ENCODE assay signal across 22 mouse cellular contexts in genomic region chr10:84109680-84110371, GRCm38 (mm10).
DNase-seq lines count a peak whose midpoint lies in the region; ATAC-seq and TF ChIP-seq lines count a peak whose summit lies in the region.
"Had no signal": no experiment of that assay in that cellular context is flagged by ENCODE, and none has a peak within 500 bp of the region (broad histone marks: within the 10 kb centered on the region; RNA-seq: fewer than 3 reads in every experiment).

No protein-coding gene starts in this region.

- H3K27me3 ChIP-seq in liver, adult 2 months (ENCODE audit: control insufficient read depth, insufficient read depth, low read length), result no peaks in the 10 kb centered on the region
- no peaks in the 10 kb centered on the region for H3K27me3 ChIP-seq in liver, embryonic 11.5 days (replicated peaks; ENCODE audit: control insufficient read depth, insufficient read depth, low read length)
- H3K27me3 ChIP-seq: forebrain, embryonic 12.5 days; hindbrain, embryonic 15.5 days; limb, embryonic 13.5 days had no signal

- H3K27ac ChIP-seq in liver, adult 2 months (replicated peaks; ENCODE audit: insufficient read depth, low read depth, low read length), result no peak overlapping the region
- H3K27ac ChIP-seq in liver, embryonic 11.5 days (ENCODE audit: low read depth, low read length), result no peak overlapping the region
- H3K27ac ChIP-seq: forebrain, embryonic 12.5 days; hindbrain, embryonic 15.5 days; limb, embryonic 13.5 days had no signal

- no peaks in the 10 kb centered on the region for H3K36me3 ChIP-seq in liver, adult 2 months (ENCODE audit: control insufficient read depth, insufficient read depth, low read length)
- no peaks in the 10 kb centered on the region for H3K36me3 ChIP-seq in liver, embryonic 11.5 days (ENCODE audit: control insufficient read depth, insufficient read depth, low read length)
- H3K36me3 ChIP-seq: forebrain, embryonic 12.5 days; G1E; hindbrain, embryonic 15.5 days; limb, embryonic 13.5 days; midbrain, embryonic 10.5 days had no signal

- ATAC-seq in liver, embryonic 11.5 days (replicated peaks; ENCODE audit: low FRiP score), result no peak
- ATAC-seq in neutrophil, adult 5-6 weeks (ENCODE audit: extremely low read depth, insufficient number of reproducible peaks, low FRiP score, poor library complexity, severe bottlenecking), result 0 out of 2 replicates have a peak, but pooled peaks have one; percentile 22
- ATAC-seq: activated CD4-positive, CD25-positive, alpha-beta regulatory T cell, adult 4 months; CD4-positive, CD25-positive, alpha-beta regulatory T cell, adult 4 months had no signal

- no peaks in the 10 kb centered on the region for H3K9me3 ChIP-seq in liver, embryonic 11.5 days (ENCODE audit: control insufficient read depth, low read length)
- H3K9me3 ChIP-seq: forebrain, embryonic 12.5 days; hindbrain, embryonic 15.5 days; limb, embryonic 13.5 days; midbrain, embryonic 10.5 days had no signal

- no peaks in the 10 kb centered on the region for H3K4me1 ChIP-seq in liver, adult 2 months (ENCODE audit: control insufficient read depth, insufficient read depth, low read length)
- H3K4me1 ChIP-seq in liver, embryonic 11.5 days (replicated peaks; ENCODE audit: control insufficient read depth, insufficient read depth, low read length), result no peaks in the 10 kb centered on the region
- H3K4me1 ChIP-seq: hindbrain, embryonic 15.5 days had no signal

- no peaks in the 10 kb centered on the region for H3K79me2 ChIP-seq in liver, adult 2 months (ENCODE audit: control insufficient read depth, insufficient read depth, low read length)

- TF ChIP-seq CTCF in liver, adult 2 months (IDR thresholded peaks at IDR 0.05; ENCODE audit: low read depth, low read length), result no peak

- no peak overlapping the region for H3K4me2 ChIP-seq in liver, embryonic 11.5 days
- H3K4me2 ChIP-seq: forebrain, embryonic 12.5 days; hindbrain, embryonic 15.5 days; limb, embryonic 13.5 days had no signal

- no peak overlapping the region for H3K4me3 ChIP-seq in liver, adult 2 months (ENCODE audit: insufficient read depth, low read depth, low read length)
- H3K4me3 ChIP-seq in liver, embryonic 11.5 days (ENCODE audit: low read depth, low read length), result no peak overlapping the region
- H3K4me3 ChIP-seq: forebrain, embryonic 12.5 days; hindbrain, embryonic 15.5 days; limb, embryonic 13.5 days; midbrain, embryonic 10.5 days had no signal

- WGBS in liver, adult 2 months, result 83% methylated on average over 7 of the region's 7 CpGs
- WGBS in liver, embryonic 11.5 days, result 57% methylated on average over 7 of the region's 7 CpGs

- peak; percentile 10 for DNase-seq in liver, adult 2 months (ENCODE audit: extremely low read depth, low read depth, low spot score)
- no peak for DNase-seq in liver, embryonic 11.5 days (ENCODE audit: low spot score)
- peak; percentile 37 to 49 for DNase-seq in B cell, adult 2 months
- DNase-seq in brain, adult 2 months (ENCODE audit: low read depth, low spot score), result peak; percentile 16
- no peak for DNase-seq in ovary, postnatal 36 days (ENCODE audit: low spot score)
- DNase-seq in left cerebral cortex, postnatal 14 days (ENCODE audit: low spot score in 2 of 2), result no peak
- DNase-seq: adrenal gland, postnatal 10 days; cerebellum, adult 11-12 months; cerebellum, postnatal 14 days; gastrocnemius, postnatal 14 days; kidney, adult 11 months; lung, adult 18-20 months; lung, postnatal 14 days; right cerebral cortex, adult 18-20 months had no signal

- intact Hi-C loops in left cerebral cortex, postnatal 14 days (cut with DNase I), result no loop called here

- no peak for TF ChIP-seq POLR2A in liver, adult 2 months (IDR thresholded peaks at IDR 0.05; ENCODE audit: extremely low read depth, insufficient read depth, low read length)

- no peak overlapping the region for H3K9ac ChIP-seq in liver, adult 2 months (ENCODE audit: low read depth, low read length)
- H3K9ac ChIP-seq in liver, embryonic 11.5 days (ENCODE audit: low read depth, low read length), result no peak overlapping the region
- H3K9ac ChIP-seq: forebrain, embryonic 12.5 days; hindbrain, embryonic 15.5 days; limb, embryonic 13.5 days had no signal

Comparison
In these comparisons a context has a peak if more than half of its experiments do, and no peak if none do; other contexts are left out.
1. DNase-seq: peak in liver, adult 2 months (single experiment), B cell, adult 2 months (2 of 2) and brain, adult 2 months (single experiment); none in liver, embryonic 11.5 days (single experiment), ovary, postnatal 36 days (single experiment) and left cerebral cortex, postnatal 14 days (0 of 2).